Mouse (Mus musculus) mouse trophoblast stem cell (cell line): ENCODE results near the gene Pdlim3.
"Not testable (repeated sequence)": the region's sequence is repeated elsewhere in the genome, so short reads cannot be mapped to it uniquely, and the experiment has no call there.

Experiments
- in situ Hi-C, 2 experiments: fragments of 300-500 bp; cut with MseI, MboI; formaldehyde crosslinking; loops; 2 replicates in 1 of 2; 3 replicates in 1 of 2; pipeline ENCODE4 v1.15.1; 2025

Pdlim3 gene

DNA sequence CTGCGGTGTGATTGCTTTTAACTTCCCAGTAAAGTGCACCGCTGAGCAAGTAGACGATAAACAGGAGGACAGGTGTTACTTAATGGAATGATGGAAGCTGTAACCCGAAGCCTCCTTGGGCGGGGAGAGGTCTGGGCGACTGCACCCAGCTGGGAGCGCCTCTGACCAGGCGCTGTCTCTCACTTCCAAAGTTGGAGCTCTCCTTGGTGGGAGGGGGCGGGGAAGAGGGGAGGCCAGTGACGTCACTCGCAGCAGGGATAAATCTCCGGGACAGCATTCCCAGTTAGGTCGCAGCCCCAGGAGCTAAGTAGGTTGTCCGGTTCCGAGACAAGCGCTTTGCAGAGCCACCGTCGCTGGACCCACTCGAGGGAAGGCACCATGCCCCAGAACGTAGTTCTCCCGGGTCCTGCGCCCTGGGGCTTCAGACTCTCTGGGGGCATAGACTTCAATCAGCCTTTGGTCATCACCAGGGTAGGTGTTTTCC lies at the start of gene Pdlim3:
Gene Pdlim3 (plus strand): TSS at position 260 of the 484 bp plus-strand sequence.
- in situ Hi-C loops: no loop called here

DNA sequence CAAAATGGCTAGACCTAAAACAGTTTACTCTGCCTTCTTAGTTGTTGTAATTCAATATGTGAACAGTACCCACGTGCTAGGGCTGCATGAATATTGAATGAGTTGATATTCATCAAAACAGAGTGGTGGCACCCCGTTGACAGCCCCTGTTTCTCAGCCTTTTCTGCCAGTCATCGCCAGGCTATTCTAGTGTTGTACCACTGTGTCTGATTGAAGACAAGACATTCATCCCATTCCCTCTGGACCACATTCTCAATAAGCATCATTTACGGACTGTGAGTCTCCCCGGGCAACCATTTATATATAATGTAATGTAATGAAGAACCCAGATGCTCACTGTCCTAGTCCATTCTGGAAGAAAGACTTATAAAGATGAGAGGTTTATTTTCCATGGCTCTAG lies 42.0 kb upstream of the Pdlim3 start:
- in situ Hi-C loops: no loop called here

DNA sequence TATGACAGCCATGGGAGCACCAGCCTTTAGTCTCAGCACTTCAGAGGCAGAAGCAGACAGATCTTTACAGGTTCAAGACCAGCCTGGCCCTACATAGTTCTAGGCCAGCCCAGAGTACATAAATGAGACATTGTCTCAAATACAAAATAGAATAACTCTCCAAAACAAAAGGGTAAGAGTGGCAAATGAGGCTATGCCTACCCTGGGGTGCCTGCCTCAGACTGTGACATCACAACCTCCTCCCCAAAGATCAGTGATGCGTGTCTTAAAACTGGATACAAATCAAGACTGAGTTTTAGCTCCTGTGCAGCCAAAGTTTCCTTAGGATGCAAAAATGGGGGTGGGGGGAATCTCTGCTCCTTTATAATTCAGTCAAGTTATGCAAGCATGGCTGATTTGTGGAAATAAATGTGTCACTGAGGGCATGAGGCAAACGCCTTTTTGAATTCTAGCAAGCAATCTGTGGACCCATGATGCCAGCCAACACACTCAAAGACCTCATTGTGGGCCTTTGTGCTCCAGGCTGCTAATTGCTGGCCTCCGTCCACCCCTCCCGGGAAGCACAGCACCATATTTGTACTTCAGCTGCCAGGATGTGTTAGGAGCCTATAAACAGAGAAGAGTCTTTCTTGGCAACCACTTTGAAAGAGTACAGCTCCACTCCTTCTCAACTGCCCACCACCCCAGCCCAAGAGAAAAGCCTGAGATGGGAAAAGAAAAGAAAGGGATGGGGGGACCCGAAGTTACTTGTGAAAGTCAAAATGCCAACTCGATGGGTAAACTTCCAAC lies 41.0 kb upstream of the Pdlim3 start:
- in situ Hi-C loops: no loop called here

DNA sequence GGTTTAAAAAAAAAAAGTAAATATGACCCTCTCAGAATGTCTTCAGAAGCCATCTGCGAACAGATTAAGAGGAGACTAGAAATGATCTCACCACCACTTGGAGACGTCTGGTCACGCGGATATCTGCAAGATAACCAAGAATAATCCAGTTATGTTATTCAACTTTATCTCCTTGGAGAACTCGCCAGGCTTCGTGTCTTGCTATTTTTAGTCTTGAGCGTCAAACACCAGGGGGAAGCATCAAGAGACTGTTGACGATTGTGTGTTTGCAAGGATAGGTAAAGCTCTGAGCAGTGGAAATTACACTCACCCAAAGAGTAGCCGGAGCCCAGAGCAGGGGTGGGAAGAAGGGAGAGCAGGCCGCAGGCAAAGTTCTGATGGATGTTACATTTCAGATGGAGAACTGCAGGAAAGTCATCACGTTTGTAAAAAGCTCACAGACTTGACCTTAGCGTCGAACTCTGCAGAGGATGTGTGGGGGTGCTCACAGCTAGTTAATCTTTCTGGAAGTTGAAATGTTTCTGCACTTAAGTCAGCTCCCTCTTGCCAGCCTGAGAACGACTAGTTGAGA lies 40.3 kb upstream of the Pdlim3 start:
- in situ Hi-C loops: no loop called here

DNA sequence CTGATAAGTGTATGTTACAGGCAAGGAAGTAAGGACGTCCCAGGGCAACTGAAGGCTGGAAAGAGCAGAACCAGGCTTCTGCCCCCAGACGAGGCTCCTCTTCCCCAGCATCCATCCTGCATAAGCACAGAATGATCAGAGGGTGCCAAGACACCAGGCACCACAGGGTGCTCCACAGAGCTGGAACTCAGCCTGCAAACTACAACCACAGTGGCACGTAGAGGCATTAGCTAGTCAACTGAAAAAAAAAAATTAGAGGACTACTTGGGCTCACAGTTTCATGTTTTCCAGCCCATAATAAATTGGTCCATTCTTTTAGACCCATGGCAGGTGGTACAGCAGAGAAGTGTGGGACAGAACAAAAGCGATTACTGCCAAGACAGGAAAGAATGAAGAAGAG lies 39.4 kb upstream of the Pdlim3 start:
- in situ Hi-C loops: no loop called here

DNA sequence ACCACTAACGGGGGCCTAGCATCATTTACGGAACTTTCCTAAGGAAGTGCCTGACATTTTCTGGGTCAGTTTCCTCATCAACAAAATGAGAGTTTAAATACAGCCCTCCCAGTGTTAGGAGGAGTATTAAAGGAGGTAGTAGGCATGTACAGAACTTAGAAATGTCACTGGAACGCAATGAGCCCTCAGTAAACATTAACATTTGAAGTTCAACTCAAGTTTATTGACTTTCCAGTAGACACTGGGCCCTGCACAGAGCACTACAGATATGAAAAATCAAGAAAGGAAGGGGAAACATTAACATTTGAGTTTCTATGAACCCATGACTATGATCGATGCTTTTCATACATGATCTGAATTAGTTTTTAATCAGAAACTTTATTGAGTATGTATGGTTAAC lies 30.1 kb upstream of the Pdlim3 start:
- in situ Hi-C loops: no loop called here

DNA sequence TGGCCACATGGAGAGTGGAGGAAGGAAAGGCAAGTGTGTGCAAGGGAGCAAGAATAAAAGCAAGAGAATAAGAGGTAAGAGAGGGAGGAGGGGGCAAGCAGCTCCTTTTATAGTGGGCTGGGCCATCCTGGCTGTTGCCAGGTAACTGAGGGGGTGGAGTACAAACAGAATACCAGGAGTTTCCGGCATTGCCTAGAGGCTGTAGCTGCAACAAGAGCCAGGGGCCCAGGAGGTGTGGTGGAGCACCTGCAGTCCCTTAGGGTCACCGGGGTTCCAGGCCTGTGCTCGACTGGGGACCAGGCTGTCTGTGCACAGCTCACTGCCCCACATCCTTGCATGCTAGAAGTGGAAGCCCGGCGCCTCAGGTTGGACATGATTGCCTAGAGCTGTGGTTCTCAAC lies 27.5 kb upstream of the Pdlim3 start:
- in situ Hi-C loops: no loop called here

DNA sequence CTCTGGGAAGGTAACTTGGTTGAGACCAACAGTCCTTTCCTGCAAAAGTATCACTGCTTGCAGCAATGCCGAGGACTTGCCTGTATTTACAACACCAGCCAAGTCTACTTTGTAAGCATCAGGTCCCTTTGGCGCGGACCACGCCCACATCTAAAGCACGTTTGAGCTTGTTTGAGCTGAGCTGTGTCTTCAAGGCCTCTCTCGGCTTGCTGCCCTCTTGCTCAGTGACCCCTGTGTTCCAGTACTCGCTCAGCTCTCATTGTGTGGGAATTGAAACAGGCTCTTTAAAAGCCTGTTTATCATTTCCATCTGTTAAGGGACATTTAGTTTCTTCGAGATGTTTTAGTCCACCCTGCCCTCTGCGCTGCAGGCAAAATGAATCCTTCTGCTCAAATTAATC lies 26.9 kb upstream of the Pdlim3 start:
- in situ Hi-C loops: no loop called here

DNA sequence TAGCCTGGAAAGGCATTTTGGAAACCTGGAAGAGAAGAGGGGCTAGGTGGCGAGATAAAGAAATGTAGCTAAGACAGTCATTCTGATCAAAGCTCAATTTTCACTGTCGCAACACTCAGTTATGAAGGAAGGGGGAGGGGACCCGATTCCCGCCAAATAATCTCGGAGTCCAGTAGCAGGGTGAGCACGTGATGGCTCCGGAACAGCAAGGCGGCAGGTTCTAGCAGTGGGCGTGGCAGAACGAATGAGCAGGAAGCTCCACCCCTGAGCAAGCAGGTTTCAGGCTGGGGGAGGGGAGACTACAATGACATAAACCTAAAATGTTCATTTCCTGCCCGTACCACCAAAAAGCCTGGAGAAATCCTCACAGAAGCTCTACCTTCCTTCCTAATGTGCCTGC lies 13.7 kb upstream of the Pdlim3 start:
- in situ Hi-C loops: not testable (repeated sequence)

DNA sequence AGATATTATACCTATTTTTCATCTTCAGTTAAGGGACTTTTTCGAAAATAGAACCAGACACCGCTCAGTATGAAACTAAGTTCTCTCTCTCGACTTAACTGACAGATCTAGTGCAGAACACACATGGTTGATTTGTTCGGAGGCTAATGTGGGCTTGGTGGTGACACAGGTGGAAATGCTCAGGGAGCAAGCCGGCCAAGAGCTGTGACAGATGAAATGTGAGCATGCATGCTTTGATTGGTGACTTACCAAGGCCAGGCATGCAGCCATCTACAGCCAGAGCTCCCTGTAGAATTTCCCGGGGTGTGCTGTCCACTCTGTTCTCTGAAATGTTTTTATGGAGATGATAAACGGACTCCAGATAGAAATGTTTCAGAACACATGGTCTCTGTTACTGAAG lies 13.2 kb upstream of the Pdlim3 start:
- in situ Hi-C loops: no loop called here

DNA sequence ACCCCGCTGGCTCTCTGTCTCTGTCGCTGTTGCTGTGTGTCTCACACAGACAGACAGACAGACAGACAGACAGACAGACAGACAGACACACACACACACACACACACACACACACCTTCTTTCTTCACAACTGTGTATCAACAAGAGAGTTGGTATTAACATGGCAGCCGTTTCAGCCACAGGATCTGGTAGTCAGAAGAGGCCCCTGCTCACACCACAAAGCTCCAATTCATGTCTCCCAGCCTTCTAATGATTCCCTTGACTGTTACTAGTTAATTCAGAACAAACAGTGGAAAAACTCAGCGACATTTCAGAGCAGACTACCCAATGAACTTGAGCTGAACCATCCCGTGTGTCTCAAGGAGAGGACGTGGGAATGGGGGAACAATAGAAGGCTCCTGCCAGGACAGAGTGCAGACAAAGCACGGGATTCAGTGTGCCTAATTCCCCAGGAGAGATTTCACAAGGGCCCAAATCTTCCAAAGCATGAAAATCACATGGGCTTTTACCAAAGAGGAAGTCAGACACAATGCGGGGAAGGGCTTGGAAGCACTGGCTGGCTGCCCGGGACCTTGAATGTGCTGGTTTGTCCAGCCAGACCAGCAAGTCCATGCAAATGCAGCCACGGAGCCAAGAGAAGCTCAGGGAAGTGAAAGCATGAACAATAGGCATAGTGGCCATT lies 10.2 kb upstream of the Pdlim3 start:
- in situ Hi-C loops: no loop called here

DNA sequence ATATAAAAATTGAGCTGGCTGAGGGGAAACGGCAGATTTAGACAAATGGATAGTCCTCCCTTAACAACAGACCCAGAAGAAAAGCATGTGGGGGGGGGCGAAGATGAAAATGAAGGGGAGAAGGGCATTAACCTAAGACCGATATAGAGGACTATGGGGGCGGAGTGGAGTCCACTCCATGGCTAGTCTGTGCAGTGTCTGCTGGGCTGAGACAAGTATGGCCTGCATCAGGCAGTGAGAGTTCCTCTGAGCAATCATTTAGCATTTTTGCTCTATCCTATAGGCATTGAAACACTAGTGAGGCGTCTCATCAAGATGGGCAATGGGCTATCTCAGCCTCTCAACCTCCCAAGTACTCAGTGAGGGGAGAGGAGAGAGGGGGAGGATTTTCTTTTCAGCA lies 8.9 kb upstream of the Pdlim3 start:
- in situ Hi-C loops: no loop called here

DNA sequence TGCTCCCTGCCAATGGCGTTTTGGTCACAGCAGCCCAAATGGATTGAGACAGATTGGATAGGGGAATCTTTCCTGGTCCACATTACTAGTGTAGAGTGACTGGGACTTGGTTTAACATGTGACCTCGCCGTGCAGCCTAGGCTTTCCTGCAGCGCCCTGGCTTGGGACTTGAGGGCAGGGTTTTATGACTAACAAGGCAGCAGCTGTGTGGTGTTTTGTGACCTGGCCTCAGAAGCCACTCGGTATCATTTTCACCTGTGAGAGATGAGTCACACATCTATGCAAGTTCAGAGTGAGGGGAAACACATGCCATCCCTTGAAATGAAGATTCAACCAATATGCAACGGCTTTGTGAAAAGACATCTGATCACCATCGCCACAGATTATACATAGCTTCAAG lies 7.6 kb upstream of the Pdlim3 start:
- in situ Hi-C loops: no loop called here

DNA sequence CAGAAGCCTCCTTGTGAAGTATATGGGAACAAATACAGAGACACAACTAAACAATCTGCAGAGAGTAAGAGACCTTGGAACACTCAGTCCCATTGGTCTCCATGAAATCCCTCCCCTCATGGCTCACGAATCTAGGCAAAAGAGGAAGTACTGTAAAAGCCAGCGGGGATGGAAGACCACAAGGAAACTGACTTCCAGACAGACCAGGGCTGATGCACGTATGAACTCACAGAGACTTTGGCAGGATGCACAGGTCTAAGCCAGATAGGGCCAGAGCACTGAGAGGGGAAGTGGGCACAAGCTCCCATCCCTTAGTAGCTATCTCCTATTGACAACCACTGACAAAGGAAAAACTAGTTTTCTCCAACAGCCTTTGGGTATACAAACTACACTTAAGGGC lies 4.8 kb upstream of the Pdlim3 start:
- in situ Hi-C loops: no loop called here

DNA sequence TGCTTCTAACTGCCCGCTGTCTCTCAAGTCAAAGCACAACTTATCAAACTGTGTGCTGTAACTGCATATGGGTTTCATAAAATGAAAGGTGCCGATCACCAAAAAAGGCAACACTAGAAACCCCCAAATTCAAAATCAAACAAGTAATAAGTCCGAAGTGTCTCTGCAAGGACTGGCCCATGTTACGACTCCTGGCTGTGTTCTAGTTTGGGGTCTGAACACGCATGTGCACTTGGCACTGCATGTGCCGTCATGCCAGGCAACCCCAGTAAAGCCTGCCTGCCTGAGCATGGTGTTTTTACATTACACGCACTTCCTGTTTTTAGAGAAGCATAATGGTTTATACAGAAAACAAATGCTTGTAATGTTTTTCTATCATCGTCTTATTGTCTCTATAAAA lies 3.5 kb upstream of the Pdlim3 start:
- in situ Hi-C loops: no loop called here

DNA sequence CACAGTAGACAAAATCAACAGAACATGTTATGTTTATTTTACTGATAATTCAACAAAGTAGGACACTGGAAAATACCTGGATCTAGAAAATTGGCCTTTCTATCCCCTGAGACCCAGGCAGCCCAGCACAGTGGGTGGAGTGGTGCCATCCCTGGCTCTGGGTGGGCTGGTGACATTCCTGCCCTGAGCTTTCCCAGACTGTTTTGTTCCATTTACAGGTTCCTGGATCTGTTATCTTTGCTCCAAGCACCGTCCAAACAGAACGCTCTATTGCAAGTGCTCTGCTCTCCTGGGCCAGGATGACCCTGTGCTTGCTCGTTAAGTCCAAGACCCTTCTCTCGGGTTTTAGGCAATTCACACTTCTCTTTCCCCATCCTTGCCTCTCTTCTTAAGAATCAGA lies 1.5 kb upstream of the Pdlim3 start:
- in situ Hi-C loops: no loop called here

DNA sequence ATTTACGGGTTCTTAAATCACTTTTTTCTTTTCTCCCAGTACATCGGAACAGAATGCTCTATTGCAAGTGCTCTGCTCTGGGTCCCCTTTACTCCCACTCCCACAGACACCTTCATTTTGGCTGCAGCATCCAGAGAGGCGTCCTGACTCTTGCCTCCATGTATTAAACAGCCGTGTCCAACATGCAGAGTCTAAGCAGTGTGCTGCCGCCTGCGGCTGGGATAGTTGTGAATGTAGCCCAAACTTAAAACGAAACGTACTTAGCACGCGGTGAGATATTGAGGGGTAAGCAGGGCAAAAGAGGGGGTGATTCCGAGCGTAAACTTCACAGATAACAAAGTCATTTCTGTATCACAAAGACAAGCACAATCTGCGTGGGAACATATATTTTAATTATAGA lies 709 bp upstream of the Pdlim3 start:
- in situ Hi-C loops: no loop called here

DNA sequence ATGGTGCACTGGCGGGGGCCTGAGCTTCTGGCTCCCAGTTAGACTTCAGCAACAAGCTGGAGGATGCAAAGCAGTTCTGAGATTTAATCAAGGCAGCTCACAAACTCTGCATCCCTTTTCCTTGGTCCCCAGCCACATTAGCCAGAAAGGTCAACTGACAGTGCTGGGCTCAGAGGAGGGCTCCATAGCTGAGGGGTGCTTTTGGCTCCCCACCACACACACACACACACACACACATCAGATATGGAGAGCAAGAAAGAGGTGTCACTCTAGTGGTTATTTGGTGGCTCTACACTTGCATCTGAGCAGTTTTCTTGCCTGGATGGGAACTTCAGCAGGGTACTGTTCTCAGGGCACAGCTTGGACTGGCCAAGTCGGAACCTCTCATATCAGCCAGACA lies 514 bp downstream of the Pdlim3 start:
- in situ Hi-C loops: no loop called here

DNA sequence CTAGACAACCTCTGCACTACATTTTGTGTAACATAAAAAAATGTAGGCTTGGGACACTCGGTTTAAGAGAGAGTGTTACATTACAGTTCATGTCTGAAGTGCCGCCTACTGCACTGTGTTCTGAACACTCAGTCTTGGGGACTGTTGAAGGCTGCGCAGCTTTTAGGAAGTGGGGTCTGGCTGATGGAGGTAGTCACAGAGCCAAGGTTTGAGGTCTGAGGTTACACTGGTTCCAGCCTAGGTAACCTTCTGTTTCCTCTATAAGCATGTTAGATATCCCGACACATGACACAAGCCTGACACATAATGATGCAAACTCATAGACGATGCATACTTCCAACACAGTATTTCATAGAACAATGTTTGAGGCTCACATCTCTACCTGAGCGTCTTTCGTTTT lies 4.5 kb downstream of the Pdlim3 start:
- in situ Hi-C loops: no loop called here

DNA sequence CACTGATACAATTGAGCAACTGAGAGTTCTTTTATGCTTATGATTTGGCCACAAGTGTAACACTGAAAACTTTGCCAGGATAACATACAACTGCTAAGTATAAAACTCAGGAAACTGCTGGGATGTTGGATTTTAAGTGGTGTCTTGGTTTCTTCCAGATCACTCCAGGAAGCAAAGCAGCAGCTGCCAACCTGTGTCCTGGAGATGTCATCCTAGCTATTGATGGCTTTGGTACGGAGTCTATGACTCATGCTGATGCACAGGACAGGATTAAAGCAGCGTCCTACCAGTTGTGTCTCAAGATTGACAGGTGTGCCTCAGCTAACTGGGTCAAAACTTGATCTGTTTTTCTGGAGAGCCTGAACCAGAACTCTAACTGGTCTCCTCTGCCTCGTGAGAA lies 11.3 kb downstream of the Pdlim3 start:
- in situ Hi-C loops: no loop called here

DNA sequence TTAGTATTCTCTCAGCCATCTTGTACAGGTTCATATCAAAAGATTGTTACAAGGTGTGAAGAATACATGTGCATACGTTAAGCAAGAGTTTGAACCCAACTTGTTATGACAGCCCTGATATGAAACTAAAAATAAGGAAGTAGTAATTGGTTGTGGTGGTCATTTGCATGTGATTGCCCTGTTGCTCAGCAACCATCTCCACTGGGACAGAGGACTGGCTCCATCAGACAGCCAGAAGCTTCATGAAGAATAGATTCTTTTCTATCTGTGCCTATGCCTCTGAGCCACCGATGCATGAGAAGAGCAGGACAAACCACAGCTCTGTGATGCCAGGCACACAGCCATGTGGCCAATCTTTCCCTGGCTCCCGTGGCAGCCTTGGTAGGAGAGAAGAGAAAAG lies 14.5 kb downstream of the Pdlim3 start:
- in situ Hi-C loops: no loop called here

DNA sequence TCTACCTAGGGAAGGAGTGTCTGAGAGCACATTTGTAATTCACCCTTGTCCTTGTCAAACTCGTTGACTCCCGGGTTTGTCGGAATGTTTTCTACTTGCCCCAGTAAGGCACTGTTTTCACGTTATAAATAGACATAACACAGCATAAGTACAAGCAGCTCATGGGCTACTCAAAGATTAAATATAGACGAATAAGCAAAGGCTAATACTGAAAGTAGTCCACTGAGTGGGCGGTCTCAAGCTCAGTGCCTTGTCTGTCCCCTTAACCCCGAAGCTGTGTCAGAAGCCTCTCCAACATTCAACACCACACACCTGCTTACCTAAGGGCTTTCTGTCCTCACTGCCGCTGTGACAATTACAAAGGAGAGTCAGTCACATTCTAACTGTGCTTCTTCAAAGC lies 16.4 kb downstream of the Pdlim3 start:
- in situ Hi-C loops: no loop called here

DNA sequence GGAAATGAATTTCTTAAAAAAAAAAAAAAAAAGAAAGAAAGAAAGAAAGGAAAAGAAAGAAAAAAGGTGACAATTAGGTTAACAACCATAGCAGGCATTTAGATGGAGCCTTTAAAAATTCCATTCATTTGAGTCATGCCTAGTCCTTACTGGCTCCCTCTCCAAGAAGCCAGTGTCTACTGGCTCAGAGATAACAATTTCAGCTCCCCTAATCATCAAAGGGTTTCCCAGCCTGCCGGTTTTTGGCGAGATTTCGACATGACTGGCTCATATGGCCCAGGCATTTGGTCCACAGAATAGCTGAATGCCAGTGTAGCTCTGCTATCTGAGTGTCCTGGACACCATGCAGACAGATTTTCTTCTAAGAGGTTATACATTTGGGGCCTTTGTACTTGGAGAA lies 18.4 kb downstream of the Pdlim3 start:
- in situ Hi-C loops: no loop called here
